Mouse (Mus musculus): ENCODE measurements around the gene Lztfl1. TPM values are rescaled to one million over a fixed set of nuclear protein-coding genes. Genes with fewer than 3 reads are reported as not detected.
A peak's percentile ranks its signal among the peaks of the same experiment; 100 is the strongest.
"Not testable (repeated sequence)": the region's sequence is repeated elsewhere in the genome, so short reads cannot be mapped to it uniquely, and the experiment has no call there.

Lztfl1 gene
- polyA plus RNA-seq, 1 experiment = 1.4 TPM

- Histone ChIP-seq H3K27ac (ENCODE audit: insufficient read depth, low read length) (no peak overlapping the region), H3K4me3 (ENCODE audit: extremely low read depth, insufficient read depth, insufficient read length) (no peak overlapping the region), H3K4me1 (ENCODE audit: control insufficient read depth, insufficient read depth, insufficient read length) (peaks cover 14% of the 10 kb centered on the region; the same call in 1 of the 2 replicates), H3K36me3 (ENCODE audit: control insufficient read depth, insufficient read depth, low read length) (no peaks in the 10 kb centered on the region), H3K27me3 (ENCODE audit: control insufficient read depth, insufficient read depth, low read length) (no peaks in the 10 kb centered on the region)
- DNase-seq (ENCODE audit: low read depth in 1 of 2, low spot score in 2 of 2) = no peak
- TF ChIP-seq POLR2A (IDR thresholded peaks at IDR 0.05; ENCODE audit: low read depth, low read length) (no peak), CTCF (IDR thresholded peaks at IDR 0.05; ENCODE audit: extremely low read depth, insufficient read depth, insufficient read length, insufficient replicate concordance) (no peak)
- WGBS = 90% methylated on average over 1 of the region's 1 CpGs
Observed at GRCm38 (mm10) chr9:123758156-123758555, 40.7 kb upstream of the Lztfl1 start.

- no peak overlapping the region for H3K4me3 ChIP-seq (ENCODE audit: extremely low read depth, insufficient read depth, insufficient read length)
- peaks cover 14% of the 10 kb centered on the region; the same call in 1 of the 2 replicates for H3K4me1 ChIP-seq (ENCODE audit: control insufficient read depth, insufficient read depth, insufficient read length)
- DNase-seq (ENCODE audit: low read depth in 1 of 2, low spot score in 2 of 2) = no peak
- no peaks in the 10 kb centered on the region for H3K36me3 ChIP-seq (ENCODE audit: control insufficient read depth, insufficient read depth, low read length)
- no peaks in the 10 kb centered on the region for H3K27me3 ChIP-seq (ENCODE audit: control insufficient read depth, insufficient read depth, low read length)
- H3K27ac ChIP-seq (ENCODE audit: insufficient read depth, low read length) = no peak overlapping the region
- 64% methylated on average over 2 of the region's 2 CpGs for WGBS
- no peak for TF ChIP-seq POLR2A (IDR thresholded peaks at IDR 0.05; ENCODE audit: low read depth, low read length)
- no peak for TF ChIP-seq CTCF (IDR thresholded peaks at IDR 0.05; ENCODE audit: extremely low read depth, insufficient read depth, insufficient read length, insufficient replicate concordance)
Observed at GRCm38 (mm10) chr9:123757326-123757725, 39.8 kb upstream of the Lztfl1 start.

GRCm38 (mm10) chr9:123756752-123757151 lies 39.3 kb upstream of the Lztfl1 start:
- DNase-seq (ENCODE audit: low read depth in 1 of 2, low spot score in 2 of 2) = peak in 1 of 2 experiments; percentile 9
- Histone ChIP-seq H3K4me1 (ENCODE audit: control insufficient read depth, insufficient read depth, insufficient read length) (peaks cover 12% of the 10 kb centered on the region; the same call in 1 of the 2 replicates), H3K27me3 (ENCODE audit: control insufficient read depth, insufficient read depth, low read length) (no peaks in the 10 kb centered on the region), H3K27ac (ENCODE audit: insufficient read depth, low read length) (no peak overlapping the region; the same call in 1 of the 2 replicates), H3K36me3 (ENCODE audit: control insufficient read depth, insufficient read depth, low read length) (no peaks in the 10 kb centered on the region), H3K4me3 (ENCODE audit: extremely low read depth, insufficient read depth, insufficient read length) (no peak overlapping the region)
- TF ChIP-seq CTCF (IDR thresholded peaks at IDR 0.05; ENCODE audit: extremely low read depth, insufficient read depth, insufficient read length, insufficient replicate concordance) (no peak), POLR2A (IDR thresholded peaks at IDR 0.05; ENCODE audit: low read depth, low read length) (no peak)
- 37% methylated on average over 3 of the region's 3 CpGs for WGBS

GRCm38 (mm10) chr9:123754333-123754732 lies 36.8 kb upstream of the Lztfl1 start:
- TF ChIP-seq CTCF (IDR thresholded peaks at IDR 0.05; ENCODE audit: extremely low read depth, insufficient read depth, insufficient read length, insufficient replicate concordance) (no peak), POLR2A (IDR thresholded peaks at IDR 0.05; ENCODE audit: low read depth, low read length) (no peak)

GRCm38 (mm10) chr9:123749687-123750086 lies 32.2 kb upstream of the Lztfl1 start:
- not testable (repeated sequence) for H3K36me3 ChIP-seq (ENCODE audit: control insufficient read depth, insufficient read depth, low read length); H3K4me1 ChIP-seq (ENCODE audit: control insufficient read depth, insufficient read depth, insufficient read length); H3K27ac ChIP-seq (ENCODE audit: insufficient read depth, low read length); H3K27me3 ChIP-seq (ENCODE audit: control insufficient read depth, insufficient read depth, low read length); H3K4me3 ChIP-seq (ENCODE audit: extremely low read depth, insufficient read depth, insufficient read length); DNase-seq (ENCODE audit: low read depth in 1 of 2, low spot score in 2 of 2)
- WGBS = 66% methylated on average over 8 of the region's 8 CpGs

More at GRCm38 (mm10) chr9:123754333-123754732, 36.8 kb upstream of the Lztfl1 start:
- Histone ChIP-seq H3K36me3 (ENCODE audit: control insufficient read depth, insufficient read depth, low read length) (no peaks in the 10 kb centered on the region), H3K27me3 (ENCODE audit: control insufficient read depth, insufficient read depth, low read length) (no peaks in the 10 kb centered on the region), H3K4me1 (ENCODE audit: control insufficient read depth, insufficient read depth, insufficient read length) (peaks cover 12% of the 10 kb centered on the region; the same call in 1 of the 2 replicates), H3K27ac (ENCODE audit: insufficient read depth, low read length) (0 out of 2 replicates have a peak overlapping the region, but pooled peaks have one; percentile 7), H3K4me3 (ENCODE audit: extremely low read depth, insufficient read depth, insufficient read length) (no peak overlapping the region)
- peak; percentile 69 to 91 for DNase-seq (ENCODE audit: low read depth in 1 of 2, low spot score in 2 of 2)
- WGBS = 12% methylated on average over 4 of the region's 4 CpGs

- Histone ChIP-seq H3K4me1 (ENCODE audit: control insufficient read depth, insufficient read depth, insufficient read length) (no peaks in the 10 kb centered on the region), H3K4me3 (ENCODE audit: extremely low read depth, insufficient read depth, insufficient read length) (no peak overlapping the region), H3K36me3 (ENCODE audit: control insufficient read depth, insufficient read depth, low read length) (no peaks in the 10 kb centered on the region), H3K27ac (ENCODE audit: insufficient read depth, low read length) (no peak overlapping the region), H3K27me3 (ENCODE audit: control insufficient read depth, insufficient read depth, low read length) (no peaks in the 10 kb centered on the region)
- no peak for DNase-seq (ENCODE audit: low read depth in 1 of 2, low spot score in 2 of 2)
- 75% methylated on average over 4 of the region's 4 CpGs for WGBS
- no peak for TF ChIP-seq CTCF (IDR thresholded peaks at IDR 0.05; ENCODE audit: extremely low read depth, insufficient read depth, insufficient read length, insufficient replicate concordance)
- no peak for TF ChIP-seq POLR2A (IDR thresholded peaks at IDR 0.05; ENCODE audit: low read depth, low read length)
Observed at GRCm38 (mm10) chr9:123740799-123741198, 23.3 kb upstream of the Lztfl1 start.

- no peaks in the 10 kb centered on the region for H3K36me3 ChIP-seq (ENCODE audit: control insufficient read depth, insufficient read depth, low read length)
- H3K27ac ChIP-seq (ENCODE audit: insufficient read depth, low read length) = no peak overlapping the region
- no peak overlapping the region for H3K4me3 ChIP-seq (ENCODE audit: extremely low read depth, insufficient read depth, insufficient read length)
- TF ChIP-seq CTCF (IDR thresholded peaks at IDR 0.05; ENCODE audit: extremely low read depth, insufficient read depth, insufficient read length, insufficient replicate concordance) = no peak
- no peak for TF ChIP-seq POLR2A (IDR thresholded peaks at IDR 0.05; ENCODE audit: low read depth, low read length)
- 55% methylated on average over 3 of the region's 3 CpGs for WGBS
- H3K4me1 ChIP-seq (ENCODE audit: control insufficient read depth, insufficient read depth, insufficient read length) = peaks cover 2% of the 10 kb centered on the region; the same call in 1 of the 2 replicates
- DNase-seq (ENCODE audit: low read depth in 1 of 2, low spot score in 2 of 2) = no peak
- H3K27me3 ChIP-seq (ENCODE audit: control insufficient read depth, insufficient read depth, low read length) = no peaks in the 10 kb centered on the region
Observed at GRCm38 (mm10) chr9:123734133-123734532, 16.6 kb upstream of the Lztfl1 start.
